Mouse (Mus musculus) ovary, postnatal 10 days (tissue): ENCODE measurements around the gene Gstz1.
"Not testable (repeated sequence)": the region's sequence is repeated elsewhere in the genome, so short reads cannot be mapped to it uniquely, and the experiment has no call there.

ENCODE experiments used
- DNase-seq: peaks from one replicate; pipeline ENCODE4 v3.0.0; 2022; ENCODE audit warnings: low spot score

Gstz1 gene

GRCm38 (mm10) chr12:87146966-87147365, at the start of gene Gstz1:
Gstz1 (plus strand) TSS chr12:87147165.
- peak; percentile 71 for DNase-seq

DNA sequence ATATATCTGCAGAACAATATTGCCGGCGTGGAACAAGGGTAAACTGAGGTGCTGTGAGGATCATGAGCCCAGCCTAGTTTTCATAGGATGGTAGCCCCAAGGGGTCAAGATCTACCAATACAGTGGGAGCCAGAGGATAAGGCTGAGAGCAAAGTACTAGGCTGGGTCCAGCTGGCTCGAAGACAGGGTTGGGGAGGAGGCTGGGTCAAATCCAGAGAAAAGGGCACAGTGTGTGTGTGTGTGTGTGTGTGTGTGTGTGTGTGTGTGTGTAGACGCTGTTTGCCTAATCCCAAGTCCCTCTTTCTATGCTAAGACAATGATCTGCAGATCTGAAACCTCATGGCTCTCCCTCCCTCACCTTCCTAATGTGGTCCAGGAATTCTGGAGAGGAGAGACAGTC, 46.6 kb upstream of the Gstz1 start:
- no peak for DNase-seq

DNA sequence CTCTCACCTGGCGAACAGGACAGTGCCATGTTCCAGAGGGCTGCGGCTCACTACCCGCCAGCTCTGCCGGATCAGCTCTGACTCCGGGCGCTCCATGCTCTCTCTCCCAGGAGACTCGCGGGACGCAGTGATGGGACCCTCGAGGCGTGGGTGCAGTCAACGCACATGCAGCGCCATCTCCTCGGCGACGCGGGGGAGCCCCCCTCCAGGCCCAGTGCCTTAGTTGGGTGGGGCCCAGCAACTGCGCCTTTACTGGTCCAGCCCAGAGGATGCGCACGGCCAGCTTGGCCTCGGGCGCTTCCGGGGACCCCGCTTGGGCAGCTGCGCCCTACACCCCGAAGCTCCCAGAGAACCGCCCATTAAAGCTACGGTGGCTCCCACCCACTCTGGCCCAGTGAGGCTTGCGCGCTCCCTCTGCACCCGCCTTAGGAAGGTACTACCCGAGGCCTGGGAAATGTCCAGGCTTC, 44.8 kb upstream of the Gstz1 start, which contains the start of gene Ngb:
Gene Ngb (minus strand): TSS at position 375 of the 467 bp plus-strand sequence.
- peak; percentile 11 for DNase-seq

DNA sequence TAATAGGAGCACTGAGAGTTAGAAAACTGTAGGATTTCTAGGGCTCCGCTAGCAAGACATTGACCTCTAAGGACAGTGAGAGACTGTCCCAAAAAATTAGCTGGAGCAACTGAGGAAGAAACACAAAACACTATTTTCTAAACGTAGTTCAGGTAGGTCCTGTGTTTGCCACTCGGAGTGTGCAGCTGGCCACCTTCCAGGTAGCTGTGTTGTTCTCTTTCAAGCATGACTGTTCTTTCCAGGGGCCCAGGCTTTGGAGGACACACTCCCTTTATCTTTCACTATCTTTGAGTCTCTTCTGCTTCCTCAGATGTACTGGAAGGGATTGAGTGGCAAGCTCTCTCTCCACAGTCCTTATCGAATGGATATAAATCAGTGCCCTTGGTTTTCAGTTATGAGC, 43.5 kb upstream of the Gstz1 start:
- no peak for DNase-seq

DNA sequence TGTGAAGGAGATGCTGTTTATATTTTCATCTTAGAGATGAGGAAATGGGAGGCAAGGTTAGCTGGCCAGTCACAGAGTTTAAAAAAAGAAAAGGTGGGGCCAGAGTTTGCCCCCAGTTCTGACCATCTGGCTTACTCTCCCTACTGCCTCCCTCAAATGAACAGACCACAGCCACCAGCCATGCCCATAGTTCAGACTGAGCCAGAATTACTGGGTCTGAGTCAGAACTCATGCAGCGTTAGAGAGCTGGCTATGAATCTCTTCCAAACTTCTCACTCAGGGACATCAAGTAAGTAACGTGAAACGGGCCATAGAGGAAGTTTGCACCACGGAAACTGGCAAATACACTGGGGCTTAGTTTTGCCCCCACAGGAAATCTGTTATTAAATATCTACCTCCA, 42.2 kb upstream of the Gstz1 start:
- no peak for DNase-seq

- DNase-seq: no peak
These were observed 39.5 kb upstream of the Gstz1 start for GRCm38 (mm10) chr12:87107357-87107977.

GRCm38 (mm10) chr12:87121918-87122589, 24.9 kb upstream of the Gstz1 start:
- DNase-seq: no peak

DNA sequence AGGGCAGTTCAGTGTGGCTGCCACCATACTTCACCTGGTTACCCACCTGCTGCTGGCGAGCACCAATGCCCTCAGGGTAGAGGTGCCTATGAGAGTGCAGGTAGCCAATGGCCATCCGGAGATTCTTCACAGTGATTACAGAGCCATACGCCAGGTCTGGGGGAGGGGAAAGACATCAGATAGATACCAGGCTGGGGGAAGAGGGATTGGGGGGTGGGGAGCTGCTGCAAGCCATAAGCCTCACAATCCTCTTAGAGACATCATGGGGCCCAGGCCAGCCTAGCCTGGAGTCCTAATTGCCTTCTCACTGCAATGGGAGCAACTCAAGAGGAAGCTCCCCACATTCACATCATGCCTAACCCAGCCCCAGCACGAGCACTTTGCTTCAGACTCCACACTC, 19.7 kb upstream of the Gstz1 start:
- DNase-seq: no peak

DNA sequence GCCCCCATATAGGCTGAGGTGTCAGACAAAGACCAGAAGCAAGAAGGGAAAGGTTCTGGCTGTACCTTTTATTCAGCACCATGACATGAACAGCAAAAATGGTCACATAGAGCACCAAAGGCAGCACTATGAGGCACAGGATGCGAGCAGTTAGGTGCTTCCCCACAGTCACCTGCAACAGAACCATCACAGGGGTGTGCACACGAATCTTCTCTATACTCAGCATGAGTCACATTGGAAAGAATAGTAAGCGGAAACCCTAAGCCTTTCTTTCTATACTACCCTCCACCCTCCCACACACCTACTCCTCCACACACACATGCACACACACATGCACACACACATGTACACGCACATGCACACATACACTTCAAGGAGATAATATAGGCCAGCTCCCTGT, 16.7 kb upstream of the Gstz1 start:
- no peak for DNase-seq

DNA sequence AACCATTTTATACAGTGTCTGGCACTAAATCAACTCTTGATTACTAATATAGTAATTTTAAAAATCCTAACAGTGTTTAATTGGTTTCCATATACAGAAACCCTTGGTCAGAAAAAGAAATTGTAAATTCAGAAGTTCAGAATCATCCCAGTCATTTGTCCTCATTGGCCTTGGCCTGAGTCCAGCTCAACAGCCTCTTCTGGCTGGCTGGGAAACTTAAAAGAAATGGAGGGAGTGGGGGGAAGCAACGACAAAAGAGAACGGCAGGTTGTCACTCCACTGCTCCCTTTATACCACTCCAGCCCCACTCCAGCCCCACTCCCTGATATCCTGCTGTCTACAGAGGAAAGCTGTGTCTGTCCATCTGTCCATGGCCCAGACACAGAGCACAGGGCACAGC, 15.8 kb upstream of the Gstz1 start:
- no peak for DNase-seq

DNA sequence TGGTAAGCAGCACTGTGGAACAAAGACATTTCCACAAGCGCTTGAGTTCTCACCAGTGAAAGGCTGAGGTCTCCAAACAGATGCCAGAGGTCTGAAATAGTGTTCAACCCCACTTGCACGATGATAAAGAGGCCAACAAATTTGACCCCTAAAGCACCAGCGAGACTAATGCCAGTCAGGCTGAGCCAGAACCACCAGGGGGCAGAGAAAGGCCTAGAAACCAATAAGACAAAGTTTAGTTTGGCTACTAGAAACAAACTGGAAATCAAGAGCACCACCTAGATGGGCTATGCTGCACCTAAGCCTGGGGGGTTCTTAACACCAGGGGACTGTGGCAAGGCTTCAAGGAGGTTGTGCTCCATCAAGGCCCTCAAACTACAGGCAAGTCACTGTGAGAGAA, 15.3 kb upstream of the Gstz1 start:
- no peak for DNase-seq

DNA sequence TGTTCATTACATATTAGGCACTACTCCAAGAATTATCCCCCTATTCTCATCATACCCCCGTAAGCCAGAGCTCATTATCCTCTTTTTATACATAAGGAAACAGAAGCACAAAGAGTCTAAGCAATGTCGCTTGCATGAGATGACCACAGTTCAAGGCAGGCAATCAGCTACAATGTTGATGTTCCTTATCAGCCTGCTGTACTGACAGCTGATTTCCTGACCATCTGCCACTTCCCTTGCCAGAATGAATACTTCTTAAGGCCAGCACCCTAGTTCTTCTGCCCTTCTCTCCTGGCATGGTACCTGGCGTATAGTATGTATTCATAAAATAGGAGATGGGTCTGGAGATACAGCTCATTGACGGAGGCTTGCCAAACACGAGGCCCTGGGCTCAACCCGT, 14.8 kb upstream of the Gstz1 start:
- no peak for DNase-seq

DNA sequence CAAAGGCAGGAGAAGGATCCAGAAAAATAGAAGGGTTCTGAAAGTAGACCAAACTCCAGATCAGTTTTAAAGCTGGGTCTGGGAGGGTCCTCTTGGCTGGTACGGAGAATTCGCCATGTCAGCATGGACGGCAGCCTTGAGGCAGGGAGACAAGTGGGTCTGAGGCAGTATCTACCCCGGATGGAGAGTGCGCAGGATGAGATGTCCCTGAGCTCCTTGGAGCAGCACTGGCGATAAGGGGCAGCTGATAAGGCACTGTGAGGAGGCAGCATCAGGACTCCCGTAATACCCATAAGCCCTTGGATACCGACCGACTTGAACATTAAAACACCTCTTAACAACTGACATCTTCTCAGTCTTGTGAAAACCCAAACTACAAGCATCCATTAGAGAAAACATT, 14.2 kb upstream of the Gstz1 start:
- DNase-seq: no peak

DNA sequence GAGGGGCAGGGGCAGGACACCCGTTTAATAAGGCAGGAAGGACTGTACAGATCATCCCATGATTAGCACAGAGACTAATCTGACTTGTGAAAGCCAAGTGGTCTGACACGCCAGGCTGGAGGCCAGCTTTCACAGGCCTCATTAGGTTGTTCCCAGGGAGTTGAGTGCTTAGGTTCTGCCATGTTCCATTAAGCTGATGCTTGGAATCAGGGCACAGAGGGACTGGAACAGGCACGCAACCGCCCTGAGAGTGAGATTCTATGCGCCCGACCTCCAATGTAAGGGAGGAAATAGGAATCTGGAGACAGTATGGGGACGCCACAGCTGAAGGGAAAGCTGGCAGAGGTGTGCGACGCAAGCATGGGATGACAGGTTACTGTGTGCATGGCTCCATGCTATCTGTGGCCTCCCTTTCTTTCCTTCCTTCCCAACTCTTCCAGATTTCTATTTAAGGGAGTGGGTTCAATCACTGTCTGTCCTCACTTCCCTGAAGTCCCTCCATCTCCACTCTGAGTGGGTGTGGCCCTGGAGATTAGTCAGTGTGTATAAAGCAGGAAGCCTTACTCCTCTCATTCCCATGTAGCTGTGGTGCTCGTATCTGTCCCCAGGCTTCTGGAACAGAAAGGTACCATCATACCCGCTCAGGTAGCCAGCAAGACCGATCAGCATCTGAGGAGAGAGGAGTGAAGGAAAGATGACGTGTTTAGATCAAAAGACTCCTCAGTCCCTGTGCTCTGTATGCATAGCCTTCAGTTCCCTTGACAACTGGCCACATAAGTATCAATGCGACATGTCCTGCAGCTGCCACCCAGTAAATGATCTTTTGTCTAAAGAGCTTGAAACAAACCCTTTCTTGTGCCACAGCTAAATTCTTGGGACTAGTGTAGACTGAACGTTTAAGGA, 9.3 kb upstream of the Gstz1 start:
- DNase-seq: no peak

DNA sequence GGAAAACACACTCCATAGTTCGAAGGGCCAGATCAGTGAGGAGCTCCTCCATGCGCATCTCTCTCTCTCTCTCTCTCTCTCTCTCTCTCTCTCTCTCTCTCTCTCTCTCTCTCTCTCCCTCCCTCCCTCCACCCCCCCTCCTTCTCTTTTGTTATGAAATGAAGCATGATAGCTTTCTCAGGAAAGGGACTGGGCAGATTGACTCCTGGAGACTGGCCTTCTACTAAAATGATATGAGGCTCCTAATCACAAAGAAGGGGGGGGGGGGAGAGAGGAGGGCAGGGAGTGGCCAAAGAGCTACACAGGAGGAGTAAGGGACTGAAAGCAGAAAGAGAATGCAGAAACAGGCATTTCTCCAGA, 8.6 kb upstream of the Gstz1 start:
- no peak for DNase-seq

DNA sequence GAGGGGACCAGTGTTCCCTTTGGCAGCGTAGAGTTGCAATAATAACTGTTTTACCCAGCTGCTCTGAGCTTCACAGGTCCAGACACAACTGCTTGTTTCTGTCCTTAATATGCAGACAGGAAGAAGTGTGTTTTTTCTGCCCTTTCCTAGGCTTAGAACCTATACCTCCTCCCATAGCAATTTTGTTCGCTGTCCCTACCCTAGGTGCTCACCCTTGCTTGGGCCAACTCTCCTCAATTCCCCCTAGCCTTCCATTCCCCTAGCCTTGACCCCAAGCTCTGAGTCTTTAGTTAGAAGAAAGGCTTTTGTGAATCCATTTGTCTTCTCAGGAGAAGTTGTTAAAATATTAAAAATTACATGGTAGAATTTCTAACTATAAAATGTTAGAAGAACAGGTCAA, 8.2 kb upstream of the Gstz1 start:
- DNase-seq: no peak

GRCm38 (mm10) chr12:87142156-87142555, 4.8 kb upstream of the Gstz1 start:
- no peak for DNase-seq

- DNase-seq: peak; percentile 74
These were observed 577 bp downstream of the Gstz1 start, which contains the start of gene Pomt2 for GRCm38 (mm10) chr12:87147395-87148089. Pomt2 (minus strand) TSS chr12:87147968.

GRCm38 (mm10) chr12:87148136-87148535, 1.2 kb downstream of the Gstz1 start:
- DNase-seq: no peak

DNA sequence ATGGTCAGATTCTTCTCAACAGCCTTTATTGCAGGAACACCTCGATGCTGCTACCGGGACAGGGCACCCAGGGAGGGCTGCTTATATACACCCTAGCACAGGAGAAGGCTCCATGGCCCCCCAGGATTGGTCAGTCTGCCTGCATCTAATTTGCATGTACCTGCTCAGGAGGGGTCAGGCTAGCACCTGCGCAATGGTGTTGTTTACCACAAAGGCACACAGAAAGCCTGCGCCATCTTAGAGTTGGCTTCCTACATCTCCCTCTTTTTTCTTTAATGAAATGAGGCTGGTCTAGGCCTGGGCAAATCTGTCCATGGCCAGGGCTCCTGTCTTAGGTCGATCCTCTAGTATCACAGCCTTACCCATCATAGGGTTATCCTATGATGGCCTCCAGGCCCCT, 2.5 kb downstream of the Gstz1 start:
- DNase-seq: no peak

DNA sequence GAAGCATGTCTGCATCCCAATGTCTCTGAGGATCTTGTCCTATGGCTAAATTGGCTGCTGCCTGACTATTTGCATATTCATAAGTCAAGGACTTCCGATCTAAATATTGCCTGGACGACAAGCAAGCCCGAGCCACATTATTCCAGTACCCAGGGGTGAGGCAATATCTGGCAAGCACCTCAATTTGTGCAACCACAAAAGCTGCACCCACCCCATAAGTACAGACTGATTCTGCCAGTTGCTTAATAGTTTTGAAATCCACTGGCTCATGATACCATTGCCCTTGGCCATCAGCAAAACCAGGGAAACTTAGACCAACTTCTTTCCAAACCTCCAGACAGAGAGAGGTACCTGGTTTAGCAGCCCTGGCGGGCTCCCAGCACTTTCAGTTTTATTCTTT, 7.5 kb downstream of the Gstz1 start:
- DNase-seq: not testable (repeated sequence)

- no peak for DNase-seq
These were observed 10.4 kb downstream of the Gstz1 start for GRCm38 (mm10) chr12:87157361-87157760.
